25 mouse cellular contexts compared by ENCODE assay signal in the genomic region with DNA sequence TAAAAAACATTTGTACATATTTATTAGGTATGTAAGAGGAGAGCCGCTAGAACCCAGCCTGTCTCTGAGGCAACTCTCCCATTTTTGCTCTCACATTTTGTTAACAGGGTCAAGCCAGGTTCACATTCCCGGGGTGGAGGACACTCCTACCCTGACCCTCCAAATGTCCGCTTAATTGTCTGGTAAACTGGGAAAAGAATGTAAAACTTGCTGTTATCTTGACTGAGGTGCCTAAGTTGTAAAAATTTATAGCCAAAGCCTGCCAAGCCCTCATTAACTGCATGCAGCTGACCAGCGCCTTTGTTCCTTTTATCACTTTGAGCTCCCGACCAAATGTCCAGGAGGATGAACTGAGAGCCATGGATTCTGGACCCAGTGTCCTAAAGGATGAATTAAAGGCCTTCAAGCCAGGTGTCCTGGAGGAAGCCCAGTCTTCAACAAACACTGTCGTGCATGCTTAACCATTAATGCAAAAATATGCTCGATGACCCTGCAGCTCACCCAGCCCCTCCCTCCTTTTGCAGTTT. TPM values are rescaled to one million over a fixed set of nuclear protein-coding genes. Genes with fewer than 3 reads are reported as not detected.
DNase-seq lines count a peak whose midpoint lies in the region; ATAC-seq and TF ChIP-seq lines count a peak whose summit lies in the region.
"Had no signal": no experiment of that assay in that cellular context is flagged by ENCODE, and none has a peak within 500 bp of the region (broad histone marks: within the 10 kb centered on the region; RNA-seq: fewer than 3 reads in every experiment).

No protein-coding gene starts in this region.

- no peaks in the 10 kb centered on the region for H3K9me3 ChIP-seq in kidney, embryonic 15.5 days (replicated peaks)
- H3K9me3 ChIP-seq: embryonic facial prominence, embryonic 13.5 days; forebrain, embryonic 10.5 days; forebrain, embryonic 15.5 days; heart, embryonic 13.5 days; liver, embryonic 12.5 days; midbrain, embryonic 13.5 days had no signal

- no peak for DNase-seq in kidney, postnatal 25 days
- DNase-seq in embryo, embryonic 10 days (ENCODE audit: low spot score), result peak; percentile 49
- peak; percentile 23 for DNase-seq in embryo, embryonic 11 days
- DNase-seq in layer of hippocampus, postnatal 25 days (ENCODE audit: extremely low spot score in 1 of 2, low spot score in 1 of 2), result no peak
- DNase-seq: adrenal gland, adult 8-10 months; B cell, adult 2 months; cerebellum, adult 2 months; cerebellum, postnatal 14 days; gastrocnemius, postnatal 25 days; heart, adult 18-20 months; heart, postnatal 10 days; left cerebral cortex, postnatal 4 days; liver, postnatal 0 days; lung, postnatal 14 days; thymus, postnatal 4 days had no signal

- no peak for TF ChIP-seq POLR2A in myocyte (IDR thresholded peaks at IDR 0.05; ENCODE audit: insufficient read length, low read depth)

- 10% methylated on average over 7 of the region's 7 CpGs for WGBS in kidney, embryonic 15.5 days

- ATAC-seq in kidney, embryonic 15.5 days (replicated peaks; ENCODE audit: low FRiP score), result no peak
- ATAC-seq in megakaryocyte progenitor cell, adult 5-6 weeks (replicated peaks; ENCODE audit: poor library complexity), result no peak
- ATAC-seq: forebrain, embryonic 15.5 days; liver, embryonic 12.5 days; liver, postnatal 0 days; midbrain, embryonic 13.5 days had no signal

- no peak overlapping the region for H3K9ac ChIP-seq in kidney, embryonic 15.5 days
- H3K9ac ChIP-seq: embryonic facial prominence, embryonic 13.5 days; forebrain, embryonic 15.5 days; heart, embryonic 13.5 days; hindbrain, embryonic 14.5 days; liver, embryonic 12.5 days; liver, postnatal 0 days; midbrain, embryonic 13.5 days had no signal

- peaks cover 21% of the 10 kb centered on the region for H3K79me2 ChIP-seq in myocyte (ENCODE audit: control insufficient read depth, insufficient read depth)

- H3K4me1 ChIP-seq in kidney, embryonic 15.5 days, result peaks cover 35% of the 10 kb centered on the region

- H3K27ac ChIP-seq in kidney, embryonic 15.5 days, result 0 out of 2 replicates have a peak overlapping the region, but pooled peaks have one; percentile 1
- H3K27ac ChIP-seq: embryonic facial prominence, embryonic 13.5 days; forebrain, embryonic 10.5 days; forebrain, embryonic 15.5 days; heart, embryonic 13.5 days; hindbrain, embryonic 14.5 days; liver, embryonic 12.5 days; midbrain, embryonic 13.5 days had no signal

- H3K27me3 ChIP-seq in kidney, embryonic 15.5 days, result no peaks in the 10 kb centered on the region
- no peaks in the 10 kb centered on the region for H3K27me3 ChIP-seq in myocyte (ENCODE audit: control insufficient read depth, insufficient read depth, insufficient read length)
- H3K27me3 ChIP-seq: heart, embryonic 13.5 days had no signal

- H3K36me3 ChIP-seq in kidney, embryonic 15.5 days, result no peaks in the 10 kb centered on the region
- H3K36me3 ChIP-seq in myocyte (ENCODE audit: control insufficient read depth, insufficient read depth), result no peaks in the 10 kb centered on the region
- H3K36me3 ChIP-seq: embryonic facial prominence, embryonic 13.5 days; forebrain, embryonic 10.5 days; forebrain, embryonic 15.5 days; heart, embryonic 13.5 days; liver, embryonic 12.5 days; midbrain, embryonic 13.5 days had no signal

- no peak overlapping the region for H3ac ChIP-seq in myocyte (ENCODE audit: control insufficient read depth, insufficient read length)

- no peak overlapping the region for H3K4me3 ChIP-seq in kidney, embryonic 15.5 days (replicated peaks)
- no peak overlapping the region for H3K4me3 ChIP-seq in myocyte
- H3K4me3 ChIP-seq: embryonic facial prominence, embryonic 13.5 days; forebrain, embryonic 10.5 days; forebrain, embryonic 15.5 days; heart, embryonic 13.5 days; liver, embryonic 12.5 days; midbrain, embryonic 13.5 days had no signal

- H3K4me2 ChIP-seq in kidney, embryonic 15.5 days, result no peak overlapping the region
- H3K4me2 ChIP-seq in myocyte (ENCODE audit: low read depth), result peak overlapping the region; percentile 27
- H3K4me2 ChIP-seq: embryonic facial prominence, embryonic 13.5 days; forebrain, embryonic 15.5 days; heart, embryonic 13.5 days; hindbrain, embryonic 14.5 days; liver, embryonic 12.5 days; midbrain, embryonic 13.5 days had no signal

TF ChIP-seq in myocyte, 11 proteins besides CTCF, POLR2A, EP300 and RAD21:
- TF ChIP-seq TCF3 (IDR thresholded peaks at IDR 0.05; ENCODE audit: insufficient read length, low read depth), result no peak
- TF ChIP-seq USF1 (IDR thresholded peaks at IDR 0.05; ENCODE audit: low read depth), result no peak
- TF ChIP-seq MYOD1 (IDR thresholded peaks at IDR 0.05; ENCODE audit: control insufficient read depth in 1 of 3, insufficient read length in 2 of 3, low read depth in 2 of 3), result peak in 1 of 3 experiments; percentile 23
- TF ChIP-seq POLR2AphosphoS2 (IDR thresholded peaks at IDR 0.05; ENCODE audit: insufficient read length, low read depth), result no peak
- TF ChIP-seq MYOG (IDR thresholded peaks at IDR 0.05; ENCODE audit: control insufficient read depth in 1 of 3, insufficient read depth in 1 of 3, insufficient read length in 2 of 3, low read depth in 2 of 3), result peak in 1 of 3 experiments; percentile 40

RNA-seq across cellular contexts. Expression of a gene that starts 2.0 kb away (rescaled TPM):
- polyA plus RNA-seq in kidney, embryonic 15.5 days (2015; fragmentation: Nextera tagmentation; extraction: Ambion mirVana), result 137 TPM in 2 replicates
- 24.2 TPM for polyA plus RNA-seq in myocyte (2012; fragmentation: generic; extraction: Trizol)
- total RNA-seq in megakaryocyte progenitor cell, adult 5-6 weeks (2015), result 0.15 and 0.44 TPM in 2 replicates
- total RNA-seq in megakaryocyte progenitor cell, adult 5-6 weeks (2017), result 0.68 TPM in 1 of 2 replicates, not detected in the other
- 1 to 10 TPM; 4.7 to 5.1 TPM for total RNA-seq in layer of hippocampus, postnatal 25 days (2021)

RNA-seq across cellular contexts. Expression of a gene that starts 16.7 kb away (rescaled TPM):
- 6.8 and 7.5 TPM in 2 replicates for polyA plus RNA-seq in kidney, embryonic 15.5 days (2015; fragmentation: Nextera tagmentation; extraction: Ambion mirVana)
- polyA plus RNA-seq in myocyte (2012; fragmentation: generic; extraction: Trizol), result 0.41 TPM
- 0.42 and 0.67 TPM in 2 replicates for total RNA-seq in megakaryocyte progenitor cell, adult 5-6 weeks (2015)
- 1.9 and 3.8 TPM in 2 replicates for total RNA-seq in megakaryocyte progenitor cell, adult 5-6 weeks (2017)
- 1 to 10 TPM; 3.1 to 3.3 TPM for total RNA-seq in layer of hippocampus, postnatal 25 days (2021)

RNA-seq across cellular contexts. Expression of a gene that starts 24.2 kb away (rescaled TPM):
- polyA plus RNA-seq in kidney, embryonic 15.5 days (2015; fragmentation: Nextera tagmentation; extraction: Ambion mirVana), result 71.2 and 90.9 TPM in 2 replicates
- polyA plus RNA-seq in myocyte (2012; fragmentation: generic; extraction: Trizol), result 106 TPM
- 16.3 and 17.1 TPM in 2 replicates for total RNA-seq in megakaryocyte progenitor cell, adult 5-6 weeks (2015)
- total RNA-seq in megakaryocyte progenitor cell, adult 5-6 weeks (2017), result 61.3 and 64.3 TPM in 2 replicates
- total RNA-seq in layer of hippocampus, postnatal 25 days (2021), result 100 to 1,000 TPM; 113 to 139 TPM

RNA-seq across cellular contexts. Expression of a gene that starts 46.6 kb away (rescaled TPM):
- 1.2 and 1.6 TPM in 2 replicates for polyA plus RNA-seq in kidney, embryonic 15.5 days (2015; fragmentation: Nextera tagmentation; extraction: Ambion mirVana)
- polyA plus RNA-seq in myocyte (2012; fragmentation: generic; extraction: Trizol), result 0.02 TPM
- 30.2 and 31.7 TPM in 2 replicates for total RNA-seq in megakaryocyte progenitor cell, adult 5-6 weeks (2015)
- 68.0 and 70.5 TPM in 2 replicates for total RNA-seq in megakaryocyte progenitor cell, adult 5-6 weeks (2017)
- total RNA-seq in layer of hippocampus, postnatal 25 days (2021), result 1 to 10 TPM; 1.8 to 2.0 TPM

Comparison
In these comparisons a context has a peak if more than half of its experiments do, and no peak if none do; other contexts are left out.
1. DNase-seq: peak in embryo, embryonic 10 days (single experiment) and embryo, embryonic 11 days (single experiment); none in kidney, postnatal 25 days (0 of 2) and layer of hippocampus, postnatal 25 days (0 of 2).